Mouse (Mus musculus): Measurements from ENCODE around the gene Gm26897.
A peak's percentile ranks its signal among the peaks of the same experiment; 100 is the strongest.

Gm26897 gene

DNA sequence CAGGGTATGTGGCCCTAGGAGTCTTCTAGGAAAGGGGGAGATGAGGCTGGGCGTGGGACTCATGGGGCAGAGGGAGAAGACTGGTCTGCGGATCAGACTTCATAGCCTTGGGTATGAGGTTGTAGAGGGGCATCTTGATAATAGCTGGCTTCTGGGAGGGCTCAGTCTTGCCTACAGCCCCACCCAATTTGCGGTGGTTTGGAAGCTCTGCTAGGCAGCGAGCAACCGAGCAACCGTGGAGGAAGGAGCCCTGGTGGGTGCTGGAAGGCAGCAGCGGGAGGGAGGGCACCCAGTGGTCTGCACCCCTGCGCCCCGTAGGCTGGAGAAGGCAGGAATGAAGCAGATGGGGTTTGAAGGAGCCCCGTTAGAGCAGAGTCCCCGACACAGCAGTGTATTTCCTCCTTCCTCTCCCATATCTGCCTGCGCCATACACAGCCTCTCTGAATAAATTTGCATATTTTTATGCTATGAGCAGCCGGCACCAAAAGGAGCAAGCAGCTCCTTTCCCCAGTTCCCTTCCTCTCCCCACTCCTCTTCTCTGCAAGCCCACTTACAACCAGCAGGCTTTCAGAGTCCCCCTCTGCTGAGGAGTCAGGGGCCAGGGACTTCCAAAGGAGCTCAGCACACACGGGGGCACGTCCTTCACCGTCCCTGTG is 20.9 kb downstream of the Gm26897 start:
- DNase-seq, result no peak

DNA sequence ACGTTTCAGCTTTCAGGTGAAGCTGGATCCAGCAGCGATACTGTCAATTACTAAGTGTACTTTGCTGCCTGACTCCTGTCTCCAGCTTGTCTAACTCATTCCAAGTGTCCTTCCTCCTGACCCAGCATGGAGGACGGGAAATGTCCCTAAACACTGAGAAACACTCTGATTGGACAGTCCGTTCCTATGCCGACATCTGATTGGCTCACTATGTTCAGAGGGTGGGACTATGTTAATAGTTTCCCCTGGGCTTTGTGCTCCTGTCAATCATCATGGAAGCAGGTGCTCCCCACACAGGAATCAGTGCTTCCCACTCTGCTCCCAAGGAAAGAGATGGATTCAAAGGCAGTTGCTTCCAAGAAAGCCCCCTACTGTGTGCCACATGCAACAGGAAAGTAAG is 21.6 kb downstream of the Gm26897 start:
- DNase-seq, result no peak

DNA sequence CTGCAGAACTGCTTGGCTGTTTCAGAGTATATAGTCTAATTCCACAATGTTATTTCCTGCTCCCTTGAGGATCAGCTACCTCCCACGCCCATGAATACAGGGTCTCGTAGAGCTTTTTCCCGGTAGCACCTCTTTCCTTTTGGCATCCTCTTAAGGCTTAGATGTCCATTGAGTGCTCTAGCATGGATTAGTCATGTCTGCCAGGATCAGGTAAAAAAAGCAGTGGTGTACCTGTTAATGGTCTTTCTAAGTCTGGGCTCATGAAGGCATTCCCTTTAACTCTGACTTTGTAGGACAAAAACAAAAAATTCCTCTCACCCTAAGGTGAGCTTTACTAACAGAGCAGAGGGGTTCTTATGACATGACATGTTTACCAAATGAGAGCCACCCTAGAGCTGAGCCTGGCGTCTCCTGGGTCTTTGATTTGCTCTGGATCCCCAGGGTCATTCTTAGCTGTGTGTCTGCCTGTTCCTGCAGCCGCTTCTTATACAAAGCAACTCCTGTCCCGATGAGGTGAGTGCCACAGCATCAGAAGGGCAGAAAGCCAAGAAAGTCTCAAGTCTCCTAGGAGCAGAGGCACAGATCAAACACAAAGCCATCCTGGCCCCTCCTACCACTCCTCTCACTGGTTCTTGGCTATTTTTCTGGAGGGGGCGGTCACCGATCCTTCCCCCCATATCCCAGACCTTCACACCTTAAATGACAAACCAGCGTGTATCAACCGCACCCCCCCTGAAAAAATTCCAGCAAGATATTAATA is 27.2 kb downstream of the Gm26897 start:
- no peak for DNase-seq

- DNase-seq, result no peak
Observed at GRCm38 (mm10) chr5:111761574-111761973, 27.9 kb downstream of the Gm26897 start.

- DNase-seq, result peak; percentile 4
Observed at GRCm38 (mm10) chr5:111762085-111762484, 28.4 kb downstream of the Gm26897 start.

GRCm38 (mm10) chr5:111765671-111766290 is 32.1 kb downstream of the Gm26897 start:
- DNase-seq, result no peak

- DNase-seq, result no peak
Observed at GRCm38 (mm10) chr5:111766696-111767095, 33.0 kb downstream of the Gm26897 start.

- DNase-seq, result no peak
Observed at GRCm38 (mm10) chr5:111770266-111770665, 36.5 kb downstream of the Gm26897 start.

DNA sequence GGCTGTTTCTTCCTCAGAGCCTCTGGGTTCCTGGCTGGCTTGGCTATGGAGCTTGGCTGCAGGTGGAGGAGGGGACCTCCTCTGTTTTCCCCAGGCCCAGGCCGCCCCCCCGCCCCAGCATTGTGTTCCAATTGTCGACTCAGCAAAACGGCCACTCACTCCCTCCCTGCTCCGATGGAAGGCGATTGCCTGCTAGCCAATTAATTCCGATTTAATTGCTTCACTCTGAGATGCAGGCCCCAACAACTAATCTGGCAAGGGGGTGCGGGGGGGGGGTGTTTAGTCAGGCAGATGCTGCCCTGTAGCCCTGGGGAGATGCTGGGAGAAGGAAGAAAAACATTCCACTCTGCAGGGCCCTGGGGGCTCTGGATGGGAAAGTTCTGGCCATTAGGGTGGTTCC is 38.4 kb downstream of the Gm26897 start:
- DNase-seq, result no peak

- DNase-seq, result no peak
Observed at GRCm38 (mm10) chr5:111772591-111773406, 39.1 kb downstream of the Gm26897 start.

DNA sequence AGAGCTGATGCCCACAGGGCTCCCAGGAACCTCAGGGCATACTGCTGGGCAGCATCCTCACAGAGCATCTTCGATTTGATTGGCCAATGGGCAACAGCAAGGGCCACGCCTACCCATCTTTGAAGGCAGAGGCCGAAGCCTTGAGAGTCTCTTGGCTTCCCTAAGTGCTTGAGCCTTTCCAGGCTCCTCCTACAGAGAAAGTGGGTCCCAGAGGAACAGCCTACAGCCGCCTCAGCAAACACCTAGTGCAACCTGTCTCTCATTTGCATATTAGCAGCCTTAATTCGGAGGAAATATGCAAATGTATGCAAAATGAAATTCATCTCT is 39.6 kb downstream of the Gm26897 start:
- DNase-seq, result no peak

DNA sequence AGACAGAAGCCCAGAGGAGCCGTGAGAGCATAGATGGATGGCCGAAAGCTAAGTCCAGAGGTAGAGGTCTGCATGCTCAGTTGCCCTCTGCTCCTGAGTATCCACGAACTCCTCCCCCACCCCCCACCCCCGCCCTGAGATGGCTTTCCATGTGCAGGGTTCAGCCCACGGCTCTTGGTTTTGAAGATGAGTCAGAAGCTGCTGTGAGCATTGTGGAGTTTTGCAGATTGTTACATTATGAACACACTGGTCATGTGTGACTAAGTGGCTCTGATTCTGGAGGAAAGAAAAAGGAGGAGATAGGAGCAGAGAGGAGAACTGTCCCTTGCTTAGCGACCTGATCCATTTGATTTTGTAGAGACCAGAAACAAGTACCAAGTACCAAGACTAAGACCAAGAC is 42.5 kb downstream of the Gm26897 start:
- DNase-seq, result no peak

DNA sequence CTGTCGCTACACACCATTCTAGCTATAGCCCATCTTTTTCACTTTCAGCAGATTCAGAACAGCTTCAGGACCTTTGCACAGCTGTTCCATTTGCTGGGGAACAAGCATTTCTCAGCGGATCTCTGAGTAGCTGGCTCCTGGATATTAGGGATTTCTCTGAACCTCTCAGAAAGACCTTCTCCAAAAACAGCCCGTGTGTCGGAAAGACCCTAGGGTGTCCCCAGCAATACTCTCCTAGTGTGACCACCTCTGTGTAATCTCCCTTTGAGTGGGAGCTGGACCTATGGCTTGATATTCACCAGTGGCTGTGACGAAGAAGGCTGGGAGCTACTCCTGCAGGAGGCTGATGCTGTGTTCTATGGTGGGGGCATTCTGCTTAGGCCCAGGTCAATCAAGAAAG is 44.4 kb downstream of the Gm26897 start:
- no peak for DNase-seq

DNA sequence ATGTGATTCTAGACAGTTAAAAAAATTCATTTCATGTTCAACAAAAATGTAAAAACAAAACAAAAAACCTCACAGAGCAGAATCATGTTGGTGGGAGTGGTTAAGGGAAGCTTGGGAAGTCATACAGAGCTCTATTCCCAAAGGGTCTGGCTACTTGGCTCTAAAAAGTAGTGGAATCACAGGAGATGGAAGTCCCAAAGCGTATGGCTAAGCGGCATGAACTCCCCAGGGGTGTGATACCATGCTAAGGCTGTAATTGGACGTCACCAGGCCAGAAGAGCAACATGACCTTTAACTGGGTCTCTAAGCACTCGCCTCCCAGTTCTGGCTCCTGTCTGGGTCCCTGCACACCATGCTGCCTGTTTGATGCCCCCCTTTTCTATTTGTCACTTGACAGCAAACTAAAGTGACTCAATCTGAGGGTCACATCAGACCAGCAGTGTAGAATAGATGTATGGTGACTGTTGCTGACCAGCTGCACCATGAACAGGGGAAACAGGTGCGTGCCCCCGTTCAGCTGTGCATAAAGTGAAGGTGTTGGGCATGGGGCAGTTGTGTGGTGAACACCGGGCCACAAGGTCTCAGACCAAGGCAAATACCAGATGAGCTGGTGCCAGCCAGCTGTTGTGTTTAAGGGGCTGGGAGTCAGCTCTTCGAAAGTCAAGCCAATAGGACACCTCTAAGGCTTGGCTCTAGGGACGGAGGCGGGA is 46.2 kb downstream of the Gm26897 start:
- no peak for DNase-seq
